Mouse (Mus musculus): ENCODE results near the gene Steap3.

- TF ChIP-seq FLI1 (IDR thresholded peaks at IDR 0.05; ENCODE audit: low read length) (no peak), GATA1 (IDR thresholded peaks at IDR 0.05; ENCODE audit: borderline replicate concordance, low read length) (no peak)
Observed at GRCm38 (mm10) chr1:120186204-120186603, 86.3 kb downstream of the Steap3 start.

Data from megakaryocyte, embryonic 14.5 days (primary cell).